Mouse (Mus musculus) gastrocnemius, postnatal 25 days (tissue): ENCODE results near the gene Men1. TPM values are rescaled to one million over a fixed set of nuclear protein-coding genes. Genes with fewer than 3 reads are reported as not detected.

Experiments
- microRNA-seq, 2 experiments: library from miRNA; unstranded; fragments of <30 nt; microRNA quantifications; one replicate each; pipeline ENCODE4 v1.2.0; 2021; ENCODE audit warnings: borderline replicate concordance in 2 of 2
- total RNA-seq, 2 experiments: library from RNA; stranded (reverse); gene quantifications; 1 replicate in 1 of 2; 2 replicates in 1 of 2; pipeline ENCODE4 v1.2.3; 2021

Gene Men1
- total RNA-seq, 2 experiments from 2014 or later = 5.0 to 7.0 TPM

Small RNA genes lying within 50 kb of the gene (microRNA-seq; reads per million reads assigned to microRNA genes)
- 0 reads per million in 2 experiments for gene Mir6989

Other genes starting within 250 kb of the Men1 start
- gene Cdca5, start 250.0 kb upstream of the Men1 start, total RNA-seq = under 1 TPM; 0.23 to 0.67 TPM
- gene AC131692.1, start 240.6 kb upstream of the Men1 start, total RNA-seq = not detected
- gene Naaladl1, start 229.2 kb upstream of the Men1 start, total RNA-seq = not detected
- 10 to 100 TPM in 1 of 2 experiments, 1 to 10 TPM in 1; 8.8 to 10.3 TPM for gene Sac3d1, start 216.3 kb upstream of the Men1 start, total RNA-seq
- gene Snx15, start 206.7 kb upstream of the Men1 start, total RNA-seq = 10 to 100 TPM in 1 of 2 experiments, 1 to 10 TPM in 1; 8.7 to 12.4 TPM
- under 1 TPM; 0.19 to 0.72 TPM for gene Batf2, start 194.0 kb upstream of the Men1 start, total RNA-seq
- 10 to 100 TPM; 53.8 to 59.2 TPM for gene Arl2, start 193.4 kb upstream of the Men1 start, total RNA-seq
- not detected for gene Majin, start 150.6 kb upstream of the Men1 start, total RNA-seq
- not detected for gene Gpha2, start 108.6 kb upstream of the Men1 start, total RNA-seq
- 10 to 100 TPM; 28.8 to 32.5 TPM for gene Ppp2r5b, start 99.1 kb upstream of the Men1 start, total RNA-seq
- 10 to 100 TPM; 15.3 to 16.7 TPM for gene Atg2a, start 93.3 kb upstream of the Men1 start, total RNA-seq
- 10 to 100 TPM; 33.1 to 34.3 TPM for gene Ehd1, start 58.3 kb upstream of the Men1 start, total RNA-seq
- gene Cdc42bpg, start 28.5 kb upstream of the Men1 start, total RNA-seq = 1 to 10 TPM; 4.0 to 5.1 TPM
- 10 to 100 TPM in 1 of 2 experiments, 1 to 10 TPM in 1; 9.2 to 14.6 TPM for gene Map4k2, start 6.2 kb downstream of the Men1 start, total RNA-seq
- 10 to 100 TPM; 65.5 to 75.2 TPM for gene Sf1, start 28.7 kb downstream of the Men1 start, total RNA-seq
- 1,000 to 10,000 TPM; 5,552 to 6,904 TPM for gene Pygm, start 49.4 kb downstream of the Men1 start, total RNA-seq
- 10 to 100 TPM; 16.2 to 16.4 TPM for gene Rasgrp2, start 64.4 kb downstream of the Men1 start, total RNA-seq
- 1 to 10 TPM in 1 of 2 experiments, under 1 TPM in 1; 0.91 to 1.4 TPM for gene Nrxn2, start 83.8 kb downstream of the Men1 start, total RNA-seq
- gene Slc22a12, start 208.1 kb downstream of the Men1 start, total RNA-seq = not detected